Mouse (Mus musculus) hindbrain, embryonic 14.5 days (tissue): Measurements from ENCODE around the gene Spsb2. TPM values are rescaled to one million over a fixed set of nuclear protein-coding genes. Genes with fewer than 3 reads are reported as not detected.
"Not testable (repeated sequence)": the region's sequence is repeated elsewhere in the genome, so short reads cannot be mapped to it uniquely, and the experiment has no call there.

Experiments used
- ATAC-seq: fragments of 200-750 bp; cut with Nextera tagmentation; 2 replicates; pipeline ENCODE4 v1.8.0; 2017; ENCODE audit warnings: moderate number of reproducible peaks, mild to moderate bottlenecking, moderate TSS enrichment, moderate library complexity; ENCODE audit not compliant: low FRiP score
- DNase-seq: peaks from one replicate; pipeline ENCODE4 v3.0.0-alpha.2; 2015; ENCODE audit warnings: low spot score
- H3K27ac ChIP-seq: fragments of 300-500 bp; sonication (generic); 2 replicates; pipeline ENCODE4 v1.5.1; 2014; ENCODE audit warnings: mild to moderate bottlenecking, moderate library complexity
- H3K27me3 ChIP-seq: fragments of 300-500 bp; sonication (generic); 2 replicates; pipeline ENCODE4 v1.6.1; 2014; ENCODE audit warnings: mild to moderate bottlenecking, low read length, mixed read lengths; ENCODE audit not compliant: control insufficient read depth, insufficient read depth
- H3K36me3 ChIP-seq: fragments of 300-500 bp; sonication (generic); replicated peaks from 2 replicates; pipeline ENCODE4 v1.6.1; 2014; ENCODE audit not compliant: control insufficient read depth, insufficient read depth
- H3K4me1 ChIP-seq: fragments of 300-500 bp; sonication (generic); replicated peaks from 2 replicates; pipeline ENCODE4 v1.6.1; 2014; ENCODE audit warnings: antibody characterized with exemption, low read length, mixed read lengths; ENCODE audit not compliant: control insufficient read depth, insufficient read depth
- H3K4me2 ChIP-seq: fragments of 300-500 bp; sonication (generic); replicated peaks from 2 replicates; pipeline ENCODE4 v1.6.1; 2014; ENCODE audit warnings: mild to moderate bottlenecking, moderate library complexity
- H3K4me3 ChIP-seq: fragments of 300-500 bp; sonication (generic); replicated peaks from 2 replicates; pipeline ENCODE4 v1.5.1; 2014; ENCODE audit warnings: mild to moderate bottlenecking, low read length
- H3K9ac ChIP-seq: fragments of 300-500 bp; sonication (generic); 2 replicates; pipeline ENCODE4 v1.6.1; 2014
- H3K9me3 ChIP-seq: fragments of 300-500 bp; sonication (generic); 2 replicates; pipeline ENCODE4 v1.6.1; 2016; ENCODE audit warnings: low read length; ENCODE audit not compliant: control insufficient read depth
- WGBS: fragments of 180-500 bp; shearing (Covaris S2); extraction: QIAGEN DNeasy Blood & Tissue Kit; methylation state at CpG from one replicate; pipeline ENCODE4 v1.1.7; 2014; 5-methylcytosine and 5-hydroxymethylcytosine counted together
- polyA plus RNA-seq: library from polyadenylated mRNA; unstranded; fragments of >200 nt; fragmentation: Nextera tagmentation; extraction: Ambion mirVana; gene quantifications from 2 replicates; pipeline ENCODE4 v1.2.1, GENCODE M21; 2014

Gene Spsb2
- polyA plus RNA-seq, 1 experiment from 2014 or later = 6.6 TPM

- Histone ChIP-seq H3K9ac (no peak overlapping the region), H3K36me3 (peaks cover 97% of the 10 kb centered on the region), H3K4me2 (no peak overlapping the region), H3K9me3 (no peaks in the 10 kb centered on the region), H3K4me1 (no peaks in the 10 kb centered on the region), H3K27me3 (no peaks in the 10 kb centered on the region), H3K4me3 (no peak overlapping the region), H3K27ac (no peak overlapping the region)
- DNase-seq = no peak
- 96% methylated on average over 4 of the region's 4 CpGs for WGBS
- no peak for ATAC-seq
Observed at GRCm38 (mm10) chr6:124822049-124822448, 13.6 kb downstream of the Spsb2 start.

- Histone ChIP-seq H3K9ac (peak overlapping the region; percentile 65), H3K27me3 (no peaks in the 10 kb centered on the region), H3K4me2 (peak overlapping the region; percentile 88), H3K27ac (peak overlapping the region; percentile 62), H3K4me1 (peaks cover 15% of the 10 kb centered on the region), H3K4me3 (peak overlapping the region; percentile 46), H3K9me3 (no peaks in the 10 kb centered on the region), H3K36me3 (peaks cover 40% of the 10 kb centered on the region)
- DNase-seq = peak; percentile 35
- no peak for ATAC-seq
- 25% methylated on average over 10 of the region's 10 CpGs for WGBS
Observed at GRCm38 (mm10) chr6:124828101-124828592, 19.7 kb downstream of the Spsb2 start.

GRCm38 (mm10) chr6:124828868-124829798 is 20.7 kb downstream of the Spsb2 start, which contains the start of the genes Usp5 and Cdca3:
Usp5 (minus strand) TSS chr6:124829484.
Cdca3 (plus strand) TSS chr6:124829547.
- peak within 1 kb of the TSS; percentile 68 for H3K9ac ChIP-seq
- no peaks in the 10 kb centered on the region for H3K9me3 ChIP-seq
- peaks cover 30% of the 10 kb centered on the region for H3K36me3 ChIP-seq
- peak within 1 kb of the TSS; percentile 83 for H3K27ac ChIP-seq
- DNase-seq = peak; percentile 99
- H3K27me3 ChIP-seq = no peaks in the 10 kb centered on the region
- peak within 1 kb of the TSS; percentile 88 for H3K4me2 ChIP-seq
- peak; percentile 95 for ATAC-seq
- WGBS = under 1% methylated on average over 54 of the region's 55 CpGs
- peaks cover 15% of the 10 kb centered on the region for H3K4me1 ChIP-seq
- H3K4me3 ChIP-seq = peak within 1 kb of the TSS; percentile 46

- no peaks in the 10 kb centered on the region for H3K9me3 ChIP-seq
- peak overlapping the region; percentile 46 for H3K4me3 ChIP-seq
- peaks cover 21% of the 10 kb centered on the region for H3K36me3 ChIP-seq
- H3K27ac ChIP-seq = peak overlapping the region; percentile 83
- peaks cover 15% of the 10 kb centered on the region for H3K4me1 ChIP-seq
- no peaks in the 10 kb centered on the region for H3K27me3 ChIP-seq
- ATAC-seq (peak; percentile 84), DNase-seq (peak; percentile 94)
- peak overlapping the region; percentile 65 for H3K4me2 ChIP-seq
- H3K9ac ChIP-seq = peak overlapping the region; percentile 68
- under 1% methylated on average over 38 of the region's 38 CpGs for WGBS
Observed at GRCm38 (mm10) chr6:124829799-124830700, 21.6 kb downstream of the Spsb2 start.

GRCm38 (mm10) chr6:124831199-124831598 is 22.7 kb downstream of the Spsb2 start:
- peak overlapping the region; percentile 65; the same call in 1 of the 2 replicates for H3K4me2 ChIP-seq
- not testable (repeated sequence) for H3K36me3 ChIP-seq, H3K27ac ChIP-seq, H3K9me3 ChIP-seq, DNase-seq, ATAC-seq, H3K9ac ChIP-seq, H3K27me3 ChIP-seq
- 94% methylated on average over 4 of the region's 4 CpGs for WGBS
- H3K4me1 ChIP-seq = peaks cover 15% of the 10 kb centered on the region
- H3K4me3 ChIP-seq = 0 out of 2 replicates have a peak overlapping the region, but pooled peaks have one; percentile 4

GRCm38 (mm10) chr6:124831649-124832048 is 23.2 kb downstream of the Spsb2 start:
- Histone ChIP-seq H3K9me3 (no peaks in the 10 kb centered on the region), H3K4me3 (no peak overlapping the region), H3K4me2 (no peak overlapping the region), H3K4me1 (peaks cover 15% of the 10 kb centered on the region), H3K9ac (no peak overlapping the region), H3K27ac (no peak overlapping the region), H3K36me3 (0 out of 2 replicates have a peak, but pooled peaks cover 7% of the 10 kb centered on the region), H3K27me3 (no peaks in the 10 kb centered on the region)
- DNase-seq (no peak), ATAC-seq (no peak)
- WGBS = 95% methylated on average over 8 of the region's 8 CpGs

- DNase-seq = no peak
- no peak overlapping the region for H3K9ac ChIP-seq
- no peak overlapping the region for H3K27ac ChIP-seq
- no peak for ATAC-seq
- WGBS = 83% methylated on average over 6 of the region's 6 CpGs
- H3K4me2 ChIP-seq = no peak overlapping the region
- peaks cover 5% of the 10 kb centered on the region; the same call in 1 of the 2 replicates for H3K4me1 ChIP-seq
- H3K27me3 ChIP-seq = no peaks in the 10 kb centered on the region
- H3K4me3 ChIP-seq = no peak overlapping the region
- H3K9me3 ChIP-seq = no peaks in the 10 kb centered on the region
- H3K36me3 ChIP-seq = no peaks in the 10 kb centered on the region
Observed at GRCm38 (mm10) chr6:124834512-124835081, 26.1 kb downstream of the Spsb2 start.

- no peak for ATAC-seq
- WGBS = 66% methylated on average over 10 of the region's 10 CpGs
Observed at GRCm38 (mm10) chr6:124835531-124835930, 27.1 kb downstream of the Spsb2 start.

More at GRCm38 (mm10) chr6:124835531-124835930, 27.1 kb downstream of the Spsb2 start:
- H3K4me2 ChIP-seq = no peak overlapping the region
- H3K36me3 ChIP-seq = no peaks in the 10 kb centered on the region
- no peak overlapping the region for H3K4me3 ChIP-seq
- H3K27me3 ChIP-seq = no peaks in the 10 kb centered on the region
- no peak overlapping the region for H3K9ac ChIP-seq
- H3K4me1 ChIP-seq = peaks cover under 1% of the 10 kb centered on the region; the same call in 1 of the 2 replicates
- DNase-seq = no peak
- H3K27ac ChIP-seq = no peak overlapping the region
- no peaks in the 10 kb centered on the region for H3K9me3 ChIP-seq
